8 mouse cellular contexts compared by ENCODE assay signal in genomic region chr16:33686056-33686455, GRCm38 (mm10). TPM values are rescaled to one million over a fixed set of nuclear protein-coding genes. Genes with fewer than 3 reads are reported as not detected.
DNase-seq lines count a peak whose midpoint lies in the region; ATAC-seq and TF ChIP-seq lines count a peak whose summit lies in the region.
"Had no signal": no experiment of that assay in that cellular context is flagged by ENCODE, and none has a peak within 500 bp of the region (broad histone marks: within the 10 kb centered on the region; RNA-seq: fewer than 3 reads in every experiment).

No protein-coding gene starts in this region.

- 57% methylated on average over 1 of the region's 1 CpGs for WGBS in lung, adult 2 months
- WGBS in forebrain, embryonic 12.5 days, result 81% methylated on average over 1 of the region's 1 CpGs
- WGBS in limb, embryonic 11.5 days, result 88% methylated on average over 1 of the region's 1 CpGs
- WGBS in small intestine, adult 2 months, result 76% methylated on average over 1 of the region's 1 CpGs

- DNase-seq in lung, adult 2 months, result no peak
- no peak for DNase-seq in lung, postnatal 25 days (ENCODE audit: low spot score)
- DNase-seq in limb, embryonic 11.5 days (ENCODE audit: low spot score), result no peak
- DNase-seq in ovary, postnatal 10 days (ENCODE audit: low spot score), result no peak
- DNase-seq in gastrocnemius, postnatal 4 days (ENCODE audit: low spot score in 2 of 2), result no peak
- DNase-seq: left cerebral cortex, postnatal 4 days had no signal

- H3K9me3 ChIP-seq in forebrain, embryonic 12.5 days, result no peaks in the 10 kb centered on the region
- no peaks in the 10 kb centered on the region for H3K9me3 ChIP-seq in limb, embryonic 11.5 days (ENCODE audit: control insufficient read depth, low read length)

- TF ChIP-seq CTCF in lung, adult 2 months (IDR thresholded peaks at IDR 0.05; ENCODE audit: insufficient read depth, low read length), result no peak
- no peak for TF ChIP-seq CTCF in small intestine, adult 2 months (IDR thresholded peaks at IDR 0.05; ENCODE audit: extremely low read depth, insufficient read length, insufficient replicate concordance, low read depth, low read length)

- H3K4me1 ChIP-seq in lung, adult 2 months (ENCODE audit: control insufficient read depth, insufficient read depth, low read length), result peaks cover 26% of the 10 kb centered on the region
- peaks cover 63% of the 10 kb centered on the region for H3K4me1 ChIP-seq in forebrain, embryonic 12.5 days
- peaks cover 9% of the 10 kb centered on the region; the same call in 1 of the 2 replicates for H3K4me1 ChIP-seq in limb, embryonic 11.5 days (ENCODE audit: control insufficient read depth, insufficient read depth, low read length)
- no peaks in the 10 kb centered on the region; the same call in 1 of the 2 replicates for H3K4me1 ChIP-seq in small intestine, adult 2 months (ENCODE audit: control insufficient read depth, insufficient read depth, insufficient read length, low read length)

- no peak for ATAC-seq in forebrain, embryonic 12.5 days (ENCODE audit: low FRiP score)
- ATAC-seq in limb, embryonic 11.5 days (ENCODE audit: insufficient number of reproducible peaks, low FRiP score, low TSS enrichment, low read depth), result no peak

- peak overlapping the region; percentile 84 for H3K4me2 ChIP-seq in forebrain, embryonic 12.5 days
- H3K4me2 ChIP-seq in limb, embryonic 11.5 days (ENCODE audit: low read depth, severe bottlenecking), result 0 out of 2 replicates have a peak overlapping the region, but pooled peaks have one; percentile 90

- H3K27ac ChIP-seq in forebrain, embryonic 12.5 days, result peak overlapping the region; percentile 50; the same call in 1 of the 2 replicates
- H3K27ac ChIP-seq in limb, embryonic 11.5 days (replicated peaks; ENCODE audit: low read depth, low read length), result no peak overlapping the region
- 0 out of 2 replicates have a peak overlapping the region, but pooled peaks have one; percentile 61 for H3K27ac ChIP-seq in small intestine, adult 2 months (ENCODE audit: insufficient read depth, low read depth, low read length)

- peak overlapping the region; percentile 92 for H3K4me3 ChIP-seq in lung, adult 2 months (replicated peaks; ENCODE audit: extremely low read depth, low read depth, low read length)
- H3K4me3 ChIP-seq in forebrain, embryonic 12.5 days (replicated peaks), result peak overlapping the region; percentile 89
- H3K4me3 ChIP-seq in limb, embryonic 11.5 days (ENCODE audit: low read depth, low read length), result no peak overlapping the region
- H3K4me3 ChIP-seq in small intestine, adult 2 months (ENCODE audit: low read depth, low read length), result peak overlapping the region; percentile 26

- H3K27me3 ChIP-seq in forebrain, embryonic 12.5 days, result no peaks in the 10 kb centered on the region
- H3K27me3 ChIP-seq in limb, embryonic 11.5 days (ENCODE audit: control insufficient read depth, insufficient read depth, low read length), result no peaks in the 10 kb centered on the region
- no peaks in the 10 kb centered on the region; the same call in 1 of the 2 replicates for H3K27me3 ChIP-seq in small intestine, adult 2 months (ENCODE audit: control insufficient read depth, insufficient read depth, low read length)

- TF ChIP-seq POLR2A in lung, adult 2 months (IDR thresholded peaks at IDR 0.05; ENCODE audit: borderline replicate concordance, extremely low read depth, low read depth, low read length), result no peak
- TF ChIP-seq POLR2A in small intestine, adult 2 months (IDR thresholded peaks at IDR 0.05; ENCODE audit: low read depth, low read length), result no peak

- peak overlapping the region; percentile 99 for H3K9ac ChIP-seq in forebrain, embryonic 12.5 days
- H3K9ac ChIP-seq in limb, embryonic 11.5 days (ENCODE audit: low read length), result no peak overlapping the region

- H3K36me3 ChIP-seq in forebrain, embryonic 12.5 days (replicated peaks), result peaks cover 8% of the 10 kb centered on the region
- H3K36me3 ChIP-seq in limb, embryonic 11.5 days (ENCODE audit: control insufficient read depth, insufficient read depth, low read length), result no peaks in the 10 kb centered on the region
- no peaks in the 10 kb centered on the region for H3K36me3 ChIP-seq in small intestine, adult 2 months (ENCODE audit: control insufficient read depth, insufficient read depth, low read length)

RNA-seq across cellular contexts. Expression of gene Heg1, which starts 1.9 kb away (rescaled TPM):
- polyA plus RNA-seq in lung, adult 2 months (2012; rRNA removed), result 150 and 153 TPM in 2 replicates
- 36.5 and 37.7 TPM in 2 replicates for polyA plus RNA-seq in forebrain, embryonic 12.5 days (2016; fragmentation: Nextera tagmentation; extraction: Ambion mirVana)
- 11.0 and 11.2 TPM in 2 replicates for polyA plus RNA-seq in limb, embryonic 11.5 days (2014; fragmentation: Nextera tagmentation; extraction: Ambion mirVana)
- 10.0 and 12.0 TPM in 2 replicates for polyA plus RNA-seq in small intestine, adult 2 months (2012; rRNA removed)
- 10 to 100 TPM; 88.4 to 99.3 TPM for total RNA-seq in gastrocnemius, postnatal 4 days (2021)
